Mouse (Mus musculus): ENCODE results near the gene Etv4. TPM values are rescaled to one million over a fixed set of nuclear protein-coding genes. Genes with fewer than 3 reads are reported as not detected.

Etv4 gene
- polyA plus RNA-seq, 1 experiment from 2014 or later: 0.13 TPM

- H3K9ac ChIP-seq: no peak overlapping the region
- WGBS (ENCODE audit: insufficient replicate concordance): 76% methylated on average over 3 of the region's 3 CpGs
Measured at GRCm38 (mm10) chr11:101759530-101759929, 25.6 kb downstream of the Etv4 start.

GRCm38 (mm10) chr11:101758431-101758830 lies 26.7 kb downstream of the Etv4 start:
- H3K27ac ChIP-seq (replicated peaks): no peak overlapping the region
- WGBS (ENCODE audit: insufficient replicate concordance): 81% methylated on average over 5 of the region's 5 CpGs
- no peak overlapping the region for H3K4me2 ChIP-seq
- no peaks in the 10 kb centered on the region for H3K9me3 ChIP-seq (replicated peaks)
- peaks cover 95% of the 10 kb centered on the region for H3K36me3 ChIP-seq (replicated peaks)
- H3K9ac ChIP-seq: no peak overlapping the region
- no peaks in the 10 kb centered on the region for H3K4me1 ChIP-seq (replicated peaks)
- no peaks in the 10 kb centered on the region for H3K27me3 ChIP-seq
- H3K4me3 ChIP-seq (replicated peaks): no peak overlapping the region
- no peak for ATAC-seq (ENCODE audit: insufficient read depth)

More at GRCm38 (mm10) chr11:101759530-101759929, 25.6 kb downstream of the Etv4 start:
- H3K36me3 ChIP-seq (replicated peaks): peaks cover 94% of the 10 kb centered on the region
- H3K27ac ChIP-seq (replicated peaks): no peak overlapping the region
- H3K9me3 ChIP-seq (replicated peaks): no peaks in the 10 kb centered on the region
- H3K4me2 ChIP-seq: no peak overlapping the region
- H3K27me3 ChIP-seq: no peaks in the 10 kb centered on the region
- ATAC-seq (ENCODE audit: insufficient read depth): no peak
- no peaks in the 10 kb centered on the region for H3K4me1 ChIP-seq (replicated peaks)
- no peak overlapping the region for H3K4me3 ChIP-seq (replicated peaks)

GRCm38 (mm10) chr11:101757366-101757765 lies 27.8 kb downstream of the Etv4 start:
- ATAC-seq (ENCODE audit: insufficient read depth): no peak
- no peaks in the 10 kb centered on the region for H3K4me1 ChIP-seq (replicated peaks)

GRCm38 (mm10) chr11:101756616-101757015 lies 28.6 kb downstream of the Etv4 start:
- no peaks in the 10 kb centered on the region for H3K9me3 ChIP-seq (replicated peaks)
- H3K4me2 ChIP-seq: no peak overlapping the region
- H3K4me3 ChIP-seq (replicated peaks): no peak overlapping the region
- no peak overlapping the region for H3K27ac ChIP-seq (replicated peaks)
- no peak for ATAC-seq (ENCODE audit: insufficient read depth)
- WGBS (ENCODE audit: insufficient replicate concordance): 89% methylated on average over 8 of the region's 8 CpGs
- H3K9ac ChIP-seq: no peak overlapping the region
- H3K36me3 ChIP-seq (replicated peaks): peaks cover 96% of the 10 kb centered on the region
- no peaks in the 10 kb centered on the region for H3K27me3 ChIP-seq
- no peaks in the 10 kb centered on the region for H3K4me1 ChIP-seq (replicated peaks)

More at GRCm38 (mm10) chr11:101757366-101757765, 27.8 kb downstream of the Etv4 start:
- H3K27me3 ChIP-seq: no peaks in the 10 kb centered on the region
- no peaks in the 10 kb centered on the region for H3K9me3 ChIP-seq (replicated peaks)
- no peak overlapping the region for H3K9ac ChIP-seq
- H3K36me3 ChIP-seq (replicated peaks): peaks cover 96% of the 10 kb centered on the region
- H3K4me3 ChIP-seq (replicated peaks): no peak overlapping the region
- H3K4me2 ChIP-seq: no peak overlapping the region
- no peak overlapping the region for H3K27ac ChIP-seq (replicated peaks)
- WGBS (ENCODE audit: insufficient replicate concordance): 88% methylated on average over 8 of the region's 8 CpGs

- Histone ChIP-seq H3K4me2 (peak overlapping the region; percentile 78), H3K4me1 (replicated peaks) (peaks cover 17% of the 10 kb centered on the region), H3K9ac (peak overlapping the region; percentile 82), H3K27ac (replicated peaks) (peak overlapping the region; percentile 85), H3K4me3 (replicated peaks) (peak overlapping the region; percentile 91), H3K36me3 (replicated peaks) (peaks cover 42% of the 10 kb centered on the region), H3K27me3 (no peaks in the 10 kb centered on the region), H3K9me3 (replicated peaks) (no peaks in the 10 kb centered on the region)
- WGBS (ENCODE audit: insufficient replicate concordance): 16% methylated on average over 9 of the region's 9 CpGs
- ATAC-seq (ENCODE audit: insufficient read depth): no peak
Measured at GRCm38 (mm10) chr11:101733596-101733995, 51.6 kb downstream of the Etv4 start.

GRCm38 (mm10) chr11:101732518-101733440 lies 52.4 kb downstream of the Etv4 start, which contains the start of gene Dhx8:
Gene Dhx8, plus strand, starts transcription at chr11:101732919.
- Histone ChIP-seq H3K4me2 (peak within 1 kb of the TSS; percentile 78), H3K36me3 (replicated peaks) (peaks cover 35% of the 10 kb centered on the region), H3K4me1 (replicated peaks) (peaks cover 17% of the 10 kb centered on the region), H3K4me3 (replicated peaks) (peak within 1 kb of the TSS; percentile 91), H3K9me3 (replicated peaks) (no peaks in the 10 kb centered on the region), H3K27ac (replicated peaks) (peak within 1 kb of the TSS; percentile 85), H3K27me3 (no peaks in the 10 kb centered on the region), H3K9ac (peak within 1 kb of the TSS; percentile 82)
- under 1% methylated on average over 51 of the region's 51 CpGs for WGBS (ENCODE audit: insufficient replicate concordance)
- ATAC-seq (ENCODE audit: insufficient read depth): peak; percentile 97

- Histone ChIP-seq H3K9me3 (replicated peaks) (no peaks in the 10 kb centered on the region), H3K36me3 (replicated peaks) (0 out of 2 replicates have a peak, but pooled peaks cover under 1% of the 10 kb centered on the region), H3K27ac (replicated peaks) (no peak overlapping the region), H3K4me1 (replicated peaks) (peaks cover 14% of the 10 kb centered on the region), H3K27me3 (no peaks in the 10 kb centered on the region), H3K4me2 (no peak overlapping the region), H3K9ac (no peak overlapping the region), H3K4me3 (replicated peaks) (no peak overlapping the region)
- WGBS (ENCODE audit: insufficient replicate concordance): 40% methylated on average over 3 of the region's 3 CpGs
- ATAC-seq (ENCODE audit: insufficient read depth): no peak
Measured at GRCm38 (mm10) chr11:101729308-101729707, 55.9 kb downstream of the Etv4 start.

GRCm38 (mm10) chr11:101726765-101727164 lies 58.4 kb downstream of the Etv4 start:
- H3K9me3 ChIP-seq (replicated peaks): no peaks in the 10 kb centered on the region
- H3K4me3 ChIP-seq (replicated peaks): no peak overlapping the region
- no peak overlapping the region for H3K9ac ChIP-seq
- no peaks in the 10 kb centered on the region for H3K4me1 ChIP-seq (replicated peaks)
- no peak overlapping the region for H3K4me2 ChIP-seq
- no peak for ATAC-seq (ENCODE audit: insufficient read depth)
- 77% methylated on average over 2 of the region's 2 CpGs for WGBS (ENCODE audit: insufficient replicate concordance)
- no peaks in the 10 kb centered on the region for H3K27me3 ChIP-seq
- no peaks in the 10 kb centered on the region for H3K36me3 ChIP-seq (replicated peaks)
- H3K27ac ChIP-seq (replicated peaks): no peak overlapping the region

GRCm38 (mm10) chr11:101725043-101725442 lies 60.1 kb downstream of the Etv4 start:
- H3K9me3 ChIP-seq (replicated peaks): no peaks in the 10 kb centered on the region
- H3K9ac ChIP-seq: no peak overlapping the region
- H3K4me1 ChIP-seq (replicated peaks): no peaks in the 10 kb centered on the region
- no peaks in the 10 kb centered on the region for H3K36me3 ChIP-seq (replicated peaks)
- H3K27ac ChIP-seq (replicated peaks): no peak overlapping the region
- no peak for ATAC-seq (ENCODE audit: insufficient read depth)
- H3K4me3 ChIP-seq (replicated peaks): no peak overlapping the region
- H3K4me2 ChIP-seq: no peak overlapping the region
- WGBS (ENCODE audit: insufficient replicate concordance): 60% methylated on average over 8 of the region's 8 CpGs
- H3K27me3 ChIP-seq: no peaks in the 10 kb centered on the region

- no peaks in the 10 kb centered on the region for H3K27me3 ChIP-seq
- no peaks in the 10 kb centered on the region for H3K4me1 ChIP-seq (replicated peaks)
- H3K27ac ChIP-seq (replicated peaks): no peak overlapping the region
- ATAC-seq (ENCODE audit: insufficient read depth): no peak
- no peak overlapping the region for H3K4me2 ChIP-seq
- H3K9ac ChIP-seq: no peak overlapping the region
- H3K4me3 ChIP-seq (replicated peaks): no peak overlapping the region
- no peaks in the 10 kb centered on the region for H3K9me3 ChIP-seq (replicated peaks)
- 69% methylated on average over 21 of the region's 21 CpGs for WGBS (ENCODE audit: insufficient replicate concordance)
- H3K36me3 ChIP-seq (replicated peaks): no peaks in the 10 kb centered on the region
Measured at GRCm38 (mm10) chr11:101719986-101720520, 65.1 kb downstream of the Etv4 start.
